Mouse (Mus musculus) layer of hippocampus, adult 2 months (tissue): ENCODE data around the gene Rnps1. TPM values are rescaled to one million over a fixed set of nuclear protein-coding genes. Genes with fewer than 3 reads are reported as not detected.
A peak's percentile ranks its signal among the peaks of the same experiment; 100 is the strongest.

Source experiments
- DNase-seq, 2 experiments: peaks; one replicate each; pipeline ENCODE4 v3.0.0; 2022; ENCODE audit warnings: low spot score in 2 of 2
- H3K27ac ChIP-seq: fragments of 200-600 bp; 2 replicates; pipeline ENCODE4 v1.8.1; 2022
- H3K4me3 ChIP-seq: fragments of 200-600 bp; 2 replicates; pipeline ENCODE4 v1.8.1; 2022; ENCODE audit warnings: mild to moderate bottlenecking
- CTCF ChIP-seq: fragments of 200-600 bp; conservative IDR thresholded peaks from 2 replicates; pipeline ENCODE4 v1.8.1; 2022; ENCODE audit warnings: antibody characterized with exemption, mild to moderate bottlenecking, moderate library complexity
- total RNA-seq, 2 experiments: library from RNA; stranded (reverse); gene quantifications; 2 replicates each; pipeline ENCODE4 v1.2.3; 2021

Rnps1 gene
- total RNA-seq, 2 experiments from 2014 or later = 127 to 134 TPM

GRCm38 (mm10) chr17:24462932-24463331 lies 48.6 kb downstream of the Rnps1 start:
- no peak overlapping the region for H3K4me3 ChIP-seq
- TF ChIP-seq CTCF = no peak
- no peak overlapping the region for H3K27ac ChIP-seq
- no peak for DNase-seq

GRCm38 (mm10) chr17:24463374-24464133 lies 49.2 kb downstream of the Rnps1 start:
- no peak overlapping the region for H3K27ac ChIP-seq
- no peak for DNase-seq
- H3K4me3 ChIP-seq = no peak overlapping the region
- TF ChIP-seq CTCF = peak; percentile 49

DNA sequence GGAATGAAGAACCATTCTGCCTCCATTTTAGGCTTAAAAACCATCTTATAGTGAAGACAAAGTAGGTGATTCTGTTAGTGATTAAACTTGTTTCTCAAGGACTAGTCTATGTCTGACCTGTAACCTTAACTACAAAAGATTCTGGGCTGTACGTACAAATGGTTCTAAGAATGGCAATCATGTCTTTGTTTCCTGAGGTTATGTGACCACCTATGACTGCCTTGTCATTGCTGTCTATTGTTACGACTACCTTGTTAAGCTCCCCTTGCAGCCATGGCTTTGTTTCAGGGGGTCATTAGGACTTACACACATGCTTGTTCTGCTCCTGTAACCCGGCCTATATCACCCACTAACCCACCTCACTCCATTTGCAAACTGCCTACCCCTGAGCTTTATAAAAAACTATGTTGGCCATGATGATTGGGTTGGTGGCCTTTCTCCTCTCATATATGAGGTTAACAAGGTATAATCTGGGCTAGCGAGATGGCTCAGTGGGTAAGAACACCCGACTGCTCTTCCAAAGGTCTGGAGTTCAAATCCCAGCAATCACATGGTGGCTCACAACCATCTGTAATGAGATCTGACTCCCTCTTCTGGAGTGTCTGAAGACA lies 54.4 kb downstream of the Rnps1 start:
- no peak for DNase-seq
- Histone ChIP-seq H3K27ac (no peak overlapping the region), H3K4me3 (no peak overlapping the region)
- TF ChIP-seq CTCF = no peak

- Histone ChIP-seq H3K4me3 (peak overlapping the region; percentile 94), H3K27ac (peak overlapping the region; percentile 96)
- no peak for DNase-seq
- no peak for TF ChIP-seq CTCF
These were observed 55.1 kb downstream of the Rnps1 start for GRCm38 (mm10) chr17:24469336-24469909.

DNA sequence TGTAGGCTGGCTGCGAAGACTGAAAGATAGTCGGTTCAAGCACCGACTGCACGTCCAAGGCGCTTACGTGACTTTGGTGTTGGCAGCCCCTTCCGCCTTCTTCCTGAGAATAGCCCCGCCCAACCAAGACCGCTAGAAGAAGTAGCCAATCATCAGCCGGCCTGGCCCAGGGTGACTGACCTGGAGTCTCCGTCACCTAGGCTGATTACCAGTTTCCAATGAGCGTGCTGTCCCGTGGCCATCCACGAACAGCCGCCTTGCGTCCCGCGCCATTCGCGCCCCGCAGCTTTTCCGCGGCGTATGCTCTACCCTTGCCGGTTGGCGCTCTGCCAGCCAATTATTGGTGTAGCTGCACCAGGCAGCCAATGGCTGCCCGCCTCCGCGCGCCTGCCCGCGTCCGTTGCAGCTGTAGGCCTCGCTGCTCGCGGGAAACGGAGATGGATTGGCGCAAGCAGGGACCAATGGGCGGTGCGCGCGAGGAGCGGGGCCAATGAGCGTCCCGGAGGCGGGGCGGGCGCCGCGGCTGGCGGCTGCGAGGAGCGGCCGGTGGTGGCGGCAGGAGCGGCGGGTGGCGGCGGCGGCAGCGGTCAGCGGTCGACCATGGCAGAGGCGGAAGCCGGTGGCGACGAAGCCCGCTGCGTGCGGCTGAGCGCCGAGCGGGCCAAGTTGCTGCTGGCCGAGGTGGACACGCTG lies 55.7 kb downstream of the Rnps1 start, which contains the start of the genes E4f1 and Pgp:
E4f1 (minus strand) TSS at position 404 of the 693 bp plus-strand sequence.
Pgp (plus strand) TSS at position 483 of the 693 bp plus-strand sequence.
- peak within 1 kb of the TSS; percentile 94 for H3K4me3 ChIP-seq
- peak; percentile 23; the same call in 1 of the 2 replicates for TF ChIP-seq CTCF
- DNase-seq = peak; percentile 99
- peak within 1 kb of the TSS; percentile 96 for H3K27ac ChIP-seq

DNA sequence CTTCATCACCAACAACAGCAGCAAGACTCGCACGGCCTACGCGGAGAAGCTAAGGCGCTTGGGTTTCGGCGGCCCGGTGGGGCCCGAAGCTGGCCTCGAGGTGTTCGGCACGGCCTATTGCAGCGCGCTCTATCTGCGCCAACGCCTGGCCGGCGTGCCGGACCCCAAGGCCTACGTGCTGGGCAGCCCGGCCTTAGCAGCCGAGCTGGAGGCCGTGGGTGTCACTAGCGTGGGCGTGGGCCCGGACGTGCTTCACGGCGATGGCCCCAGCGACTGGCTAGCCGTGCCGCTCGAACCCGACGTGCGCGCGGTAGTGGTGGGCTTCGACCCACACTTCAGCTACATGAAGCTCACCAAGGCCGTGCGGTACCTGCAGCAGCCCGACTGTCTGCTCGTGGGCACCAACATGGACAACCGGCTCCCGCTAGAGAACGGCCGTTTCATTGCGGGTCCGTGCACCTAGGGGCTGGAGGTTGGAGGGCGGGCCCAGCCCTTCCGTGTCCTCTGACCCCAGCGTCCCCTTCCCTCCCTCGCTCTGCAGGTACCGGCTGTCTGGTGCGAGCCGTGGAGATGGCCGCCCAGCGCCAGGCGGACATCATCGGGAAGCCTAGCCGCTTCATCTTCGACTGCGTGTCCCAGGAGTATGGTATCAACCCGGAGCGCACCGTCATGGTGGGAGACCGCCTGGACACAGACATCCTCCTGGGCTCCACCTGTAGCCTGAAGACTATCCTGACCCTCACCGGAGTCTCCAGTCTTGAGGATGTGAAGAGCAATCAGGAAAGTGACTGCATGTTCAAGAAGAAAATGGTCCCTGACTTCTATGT lies 56.5 kb downstream of the Rnps1 start:
- Histone ChIP-seq H3K4me3 (peak overlapping the region; percentile 94), H3K27ac (peak overlapping the region; percentile 96)
- DNase-seq = no peak
- no peak for TF ChIP-seq CTCF

DNA sequence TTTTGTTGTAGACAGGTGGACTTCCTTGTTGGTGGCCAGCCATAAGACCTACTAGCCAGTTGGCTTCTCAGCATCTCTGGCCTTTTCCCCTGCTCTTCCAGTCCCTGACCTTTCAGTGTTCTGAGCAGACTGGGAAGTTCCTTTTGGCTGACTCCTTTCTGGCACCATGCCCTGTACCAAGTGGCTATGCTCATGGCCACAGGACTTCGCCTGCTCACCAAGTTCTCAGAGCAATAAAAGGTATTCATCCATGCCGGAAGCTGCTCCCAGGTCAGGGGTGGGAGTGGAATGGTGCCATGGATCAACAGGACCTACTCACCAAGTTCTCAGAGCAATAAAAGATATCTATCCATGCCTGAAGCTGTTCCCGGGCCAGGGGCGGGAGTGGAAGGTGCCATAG lies 58.1 kb downstream of the Rnps1 start:
- Histone ChIP-seq H3K27ac (peak overlapping the region; percentile 96), H3K4me3 (peak overlapping the region; percentile 94)
- no peak for DNase-seq

DNA sequence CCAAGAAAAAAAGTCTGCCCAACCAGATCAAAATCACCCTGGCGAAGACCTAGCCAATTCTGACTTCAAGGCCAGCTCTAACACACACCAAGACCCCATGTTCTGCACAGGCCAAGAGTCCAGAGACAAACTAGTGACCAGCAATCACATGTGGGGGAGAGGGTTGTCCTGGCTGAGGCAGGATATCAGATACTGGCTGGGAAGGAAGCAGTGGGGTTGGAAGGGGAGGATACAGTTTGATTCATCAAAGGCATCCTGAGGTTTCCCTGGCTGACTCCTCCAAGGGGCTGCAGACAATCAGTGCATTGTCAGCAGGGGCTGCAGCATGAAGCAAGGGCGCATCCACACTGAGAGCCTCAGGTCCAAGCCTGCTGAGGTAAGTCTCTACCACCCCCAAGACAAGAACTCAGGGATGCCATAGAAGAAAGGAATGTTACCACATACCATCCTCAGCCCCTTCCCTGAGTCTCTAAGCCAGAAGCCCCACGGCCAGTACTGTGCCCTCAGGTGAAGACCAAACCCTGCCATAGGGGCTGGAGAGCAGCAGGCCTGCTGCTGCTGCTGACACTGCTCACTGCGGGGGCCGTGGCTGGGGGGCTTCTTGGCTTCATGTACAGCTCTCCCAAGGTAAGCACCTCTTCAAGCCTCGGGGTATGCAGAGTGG lies 59.4 kb downstream of the Rnps1 start, which contains the start of gene Bricd5:
Bricd5 (plus strand) TSS at position 273 of the 664 bp plus-strand sequence.
- no peak for DNase-seq
- no peak for TF ChIP-seq CTCF
- Histone ChIP-seq H3K4me3 (peak within 1 kb of the TSS; percentile 94; the same call in 1 of the 2 replicates), H3K27ac (peak within 1 kb of the TSS; percentile 96)

More for the DNA sequence above, 58.1 kb downstream of the Rnps1 start:
- no peak for TF ChIP-seq CTCF

DNA sequence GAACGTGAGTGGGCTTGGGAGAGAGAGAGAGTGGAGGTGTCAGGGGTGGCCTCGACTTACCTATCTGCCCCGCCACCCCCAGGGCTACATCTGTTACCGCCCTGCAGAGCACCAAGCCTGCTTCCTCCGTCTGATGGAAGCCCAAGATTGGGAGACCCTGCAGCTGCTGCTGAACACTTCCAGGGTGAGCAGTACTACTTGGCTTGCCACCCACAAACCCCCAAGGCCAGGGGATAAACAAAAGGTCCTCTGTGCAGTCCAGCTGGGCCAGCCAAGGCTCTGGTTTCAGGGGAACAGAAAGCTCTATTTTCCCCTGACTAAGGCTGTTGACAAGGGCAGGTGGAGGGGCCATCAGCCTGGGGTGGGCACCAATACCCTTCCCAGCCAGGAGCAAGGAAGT lies 60.2 kb downstream of the Rnps1 start:
- no peak for TF ChIP-seq CTCF
- peak; percentile 55 to 79 for DNase-seq
- H3K27ac ChIP-seq = peak overlapping the region; percentile 96
- no peak overlapping the region for H3K4me3 ChIP-seq

Other genes starting within 250 kb of the Rnps1 start
- gene Atp6v0c, start 244.9 kb upstream of the Rnps1 start, total RNA-seq = 1,000 to 10,000 TPM; 1,075 to 1,153 TPM
- gene Tbc1d24, start 209.0 kb upstream of the Rnps1 start, total RNA-seq = 10 to 100 TPM; 61.2 to 66.1 TPM
- 1 to 10 TPM; 9.1 to 9.9 TPM for gene Ntn3, start 205.0 kb upstream of the Rnps1 start, total RNA-seq
- gene Tedc2, start 193.7 kb upstream of the Rnps1 start, total RNA-seq = 1 to 10 TPM; 9.5 to 9.8 TPM
- 1 to 10 TPM; 4.6 to 6.2 TPM for gene Ccnf, start 163.1 kb upstream of the Rnps1 start, total RNA-seq
- gene Abca17, start 63.5 kb upstream of the Rnps1 start, total RNA-seq = 1 to 10 TPM in 1 of 2 experiments, under 1 TPM in 1; 0.69 to 1.2 TPM
- 10 to 100 TPM; 64.6 to 66.9 TPM for gene Abca3, start 62.6 kb upstream of the Rnps1 start, total RNA-seq
- 10 to 100 TPM; 30.7 to 35.5 TPM for gene Eci1, start 12.1 kb downstream of the Rnps1 start, total RNA-seq
- 10 to 100 TPM in 1 of 2 experiments, 1 to 10 TPM in 1; 5.4 to 10.7 TPM for gene Dnase1l2, start 28.5 kb downstream of the Rnps1 start, total RNA-seq
- 10 to 100 TPM; 34.0 to 39.4 TPM for gene E4f1, start 55.7 kb downstream of the Rnps1 start, total RNA-seq
- gene Pgp, start 55.8 kb downstream of the Rnps1 start, total RNA-seq = 10 to 100 TPM; 58.2 to 62.7 TPM
- 1 to 10 TPM; 2.0 to 2.3 TPM for gene Bricd5, start 59.3 kb downstream of the Rnps1 start, total RNA-seq
- 10 to 100 TPM; 36.0 to 44.9 TPM for gene Mlst8, start 64.5 kb downstream of the Rnps1 start, total RNA-seq
- gene Caskin1, start 74.0 kb downstream of the Rnps1 start, total RNA-seq = 100 to 1,000 TPM; 153 to 158 TPM
- gene Traf7, start 113.4 kb downstream of the Rnps1 start, total RNA-seq = 10 to 100 TPM; 87.9 to 95.5 TPM
- 10 to 100 TPM; 78.2 to 82.2 TPM for gene Rab26, start 119.6 kb downstream of the Rnps1 start, total RNA-seq
- gene Pkd1, start 135.3 kb downstream of the Rnps1 start, total RNA-seq = 10 to 100 TPM; 87.0 to 93.3 TPM
- gene Tsc2, start 218.1 kb downstream of the Rnps1 start, total RNA-seq = 100 to 1,000 TPM; 192 to 223 TPM
- gene Nthl1, start 218.1 kb downstream of the Rnps1 start, total RNA-seq = 1 to 10 TPM; 6.2 to 6.8 TPM
- gene Slc9a3r2, start 235.8 kb downstream of the Rnps1 start, total RNA-seq = 10 to 100 TPM; 41.9 to 44.1 TPM
- gene Npw, start 243.9 kb downstream of the Rnps1 start, total RNA-seq = 1 to 10 TPM; 2.0 to 2.3 TPM